Mouse (Mus musculus) lung, embryonic 14.5 days (tissue): ENCODE data around the gene Apoc3. TPM values are rescaled to one million over a fixed set of nuclear protein-coding genes. Genes with fewer than 3 reads are reported as not detected.

Source experiments
- ATAC-seq: fragments of 200-750 bp; cut with Nextera tagmentation; 2 replicates; pipeline ENCODE4 v1.8.0; 2017; ENCODE audit warnings: mild to moderate bottlenecking, moderate TSS enrichment, moderate library complexity; ENCODE audit not compliant: insufficient read depth
- DNase-seq: peaks from one replicate; pipeline ENCODE4 v3.0.0-alpha.2; 2015
- H3K27ac ChIP-seq: fragments of 300-500 bp; sonication (generic); 2 replicates; pipeline ENCODE4 v1.5.1; 2014; ENCODE audit warnings: low read depth, mild to moderate bottlenecking, moderate library complexity
- H3K27me3 ChIP-seq: fragments of 300-500 bp; sonication (generic); 2 replicates; pipeline ENCODE4 v1.6.1; 2014; ENCODE audit warnings: low read length, control low read depth; ENCODE audit not compliant: insufficient read depth
- H3K36me3 ChIP-seq: fragments of 300-500 bp; sonication (generic); 2 replicates; pipeline ENCODE4 v1.6.1; 2014; ENCODE audit warnings: control low read depth; ENCODE audit not compliant: insufficient read depth
- H3K4me1 ChIP-seq: fragments of 300-500 bp; sonication (generic); 2 replicates; pipeline ENCODE4 v1.6.1; 2014; ENCODE audit warnings: antibody characterized with exemption, control low read depth; ENCODE audit not compliant: insufficient read depth
- H3K4me2 ChIP-seq: fragments of 300-500 bp; sonication (generic); 2 replicates; pipeline ENCODE4 v1.6.1; 2014; ENCODE audit warnings: mild to moderate bottlenecking
- H3K4me3 ChIP-seq: fragments of 300-500 bp; sonication (generic); 2 replicates; pipeline ENCODE4 v1.5.1; 2014; ENCODE audit warnings: low read depth, low read length
- H3K9ac ChIP-seq: fragments of 300-500 bp; sonication (generic); 2 replicates; pipeline ENCODE4 v1.6.1; 2014
- H3K9me3 ChIP-seq: fragments of 300-500 bp; sonication (generic); 2 replicates; pipeline ENCODE4 v1.6.1; 2016; ENCODE audit warnings: low read depth, low read length, control low read depth
- CTCF ChIP-seq: IDR thresholded peaks from 2 replicates; pipeline ENCODE4 v1.5.1; 2016; ENCODE audit warnings: antibody characterized with exemption, low read depth
- WGBS: fragments of 180-500 bp; shearing (Covaris S2); extraction: QIAGEN DNeasy Blood & Tissue Kit; methylation state at CpG from one replicate; pipeline ENCODE4 v1.1.7; 2014; 5-methylcytosine and 5-hydroxymethylcytosine counted together
- polyA plus RNA-seq: library from polyadenylated mRNA; unstranded; fragments of >200 nt; fragmentation: Nextera tagmentation; extraction: Ambion mirVana; gene quantifications from 2 replicates; pipeline ENCODE4 v1.2.1, GENCODE M21; 2014

The Apoc3 gene
- polyA plus RNA-seq, 1 experiment from 2014 or later: not detected

- H3K9ac ChIP-seq: no peak overlapping the region
- no peak overlapping the region for H3K4me3 ChIP-seq
- no peaks in the 10 kb centered on the region for H3K36me3 ChIP-seq
- no peak for TF ChIP-seq CTCF
- no peaks in the 10 kb centered on the region for H3K4me1 ChIP-seq
- H3K27me3 ChIP-seq: no peaks in the 10 kb centered on the region
- no peak overlapping the region for H3K27ac ChIP-seq
- no peak overlapping the region for H3K4me2 ChIP-seq
- 44% methylated on average over 8 of the region's 8 CpGs for WGBS
- no peaks in the 10 kb centered on the region for H3K9me3 ChIP-seq
- DNase-seq (no peak), ATAC-seq (no peak)
These were observed 8.1 kb upstream of the Apoc3 start for GRCm38 (mm10) chr9:46243584-46243983.

- Histone ChIP-seq H3K9me3 (no peaks in the 10 kb centered on the region), H3K9ac (no peak overlapping the region), H3K4me1 (no peaks in the 10 kb centered on the region), H3K36me3 (no peaks in the 10 kb centered on the region), H3K4me3 (no peak overlapping the region), H3K4me2 (no peak overlapping the region), H3K27me3 (no peaks in the 10 kb centered on the region), H3K27ac (no peak overlapping the region)
- WGBS: 69% methylated on average over 4 of the region's 4 CpGs
- ATAC-seq (no peak), DNase-seq (no peak)
- TF ChIP-seq CTCF: no peak
These were observed 7.7 kb upstream of the Apoc3 start for GRCm38 (mm10) chr9:46243122-46243521.

- TF ChIP-seq CTCF: no peak
- ATAC-seq (no peak), DNase-seq (no peak)
- Histone ChIP-seq H3K4me1 (no peaks in the 10 kb centered on the region), H3K9me3 (no peaks in the 10 kb centered on the region), H3K4me3 (no peak overlapping the region), H3K27me3 (no peaks in the 10 kb centered on the region), H3K4me2 (no peak overlapping the region), H3K36me3 (no peaks in the 10 kb centered on the region), H3K9ac (no peak overlapping the region), H3K27ac (no peak overlapping the region)
- WGBS: 55% methylated on average over 2 of the region's 2 CpGs
These were observed 6.4 kb upstream of the Apoc3 start for GRCm38 (mm10) chr9:46241818-46242217.

DNA sequence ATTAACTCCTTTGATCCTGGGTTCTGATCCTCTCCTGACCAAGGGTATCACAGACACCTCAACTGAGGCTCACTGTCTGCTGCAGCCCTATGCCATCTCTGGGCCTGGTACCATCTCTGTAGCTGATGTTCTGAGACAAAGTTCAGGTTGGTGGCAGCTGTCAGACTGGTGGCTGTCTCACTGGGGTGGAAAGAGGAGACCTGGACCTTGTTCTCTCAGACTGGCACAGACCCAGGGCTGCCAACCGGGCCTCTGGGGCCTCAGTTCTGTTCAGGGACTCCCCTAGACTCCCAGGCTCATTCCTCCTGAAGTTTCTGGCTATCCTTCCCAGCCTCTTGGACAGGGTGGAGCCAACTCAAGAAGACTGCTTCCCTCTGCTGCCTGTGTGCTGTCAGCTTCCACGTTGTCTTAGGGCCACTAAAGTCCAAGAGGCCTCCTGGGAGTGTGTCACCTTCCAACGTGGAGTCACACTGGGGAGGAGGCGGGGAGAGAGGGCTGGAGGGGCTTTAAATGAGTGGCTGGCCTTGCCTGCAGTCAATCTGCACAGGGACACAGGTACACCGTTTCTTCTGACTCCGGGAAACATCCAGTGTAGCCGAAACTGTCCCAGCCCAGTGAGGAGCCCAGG is 5.2 kb upstream of the Apoc3 start, which contains the start of gene Apoa4:
Gene Apoa4, plus strand, starts transcription at position 171 of the 628 bp plus-strand sequence.
- Histone ChIP-seq H3K4me1 (no peaks in the 10 kb centered on the region), H3K9me3 (no peaks in the 10 kb centered on the region), H3K36me3 (no peaks in the 10 kb centered on the region), H3K4me3 (no peak within 1 kb of the TSS), H3K27ac (no peak within 1 kb of the TSS), H3K9ac (no peak within 1 kb of the TSS), H3K4me2 (no peak within 1 kb of the TSS), H3K27me3 (no peaks in the 10 kb centered on the region)
- ATAC-seq (no peak), DNase-seq (no peak)
- WGBS: 61% methylated on average over 7 of the region's 7 CpGs
- TF ChIP-seq CTCF: no peak

- no peaks in the 10 kb centered on the region for H3K4me1 ChIP-seq
- no peak overlapping the region for H3K4me2 ChIP-seq
- no peaks in the 10 kb centered on the region for H3K36me3 ChIP-seq
- no peaks in the 10 kb centered on the region for H3K9me3 ChIP-seq
- whole genome bisulfite sequencing: 78% methylated on average over 7 of the region's 7 CpGs
- no peak overlapping the region for H3K4me3 ChIP-seq
- no peak for TF ChIP-seq CTCF
- no peaks in the 10 kb centered on the region for H3K27me3 ChIP-seq
- ATAC-seq: no peak
- no peak overlapping the region for H3K27ac ChIP-seq
- no peak overlapping the region for H3K9ac ChIP-seq
- DNase-seq: no peak
These were observed 3.4 kb upstream of the Apoc3 start for GRCm38 (mm10) chr9:46238850-46239249.

DNA sequence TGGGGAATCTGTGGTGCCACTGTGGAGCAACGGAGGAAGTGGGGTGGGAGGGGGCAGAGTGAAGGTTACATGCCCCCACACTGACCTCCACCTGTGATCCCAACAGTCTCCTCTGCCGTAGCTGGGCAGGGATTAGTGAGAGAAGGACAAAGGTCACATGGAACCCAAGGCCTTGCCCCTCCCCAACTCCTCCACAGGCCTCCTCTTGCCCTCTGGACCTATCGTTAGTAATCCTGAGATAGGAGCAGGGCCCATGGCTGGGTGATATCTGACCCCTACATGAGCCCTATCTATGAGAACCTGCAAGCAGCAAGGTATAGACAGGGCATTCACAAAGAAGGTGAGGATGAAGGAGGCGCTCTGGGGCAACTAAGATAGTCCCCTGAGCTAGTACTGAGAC is 213 bp upstream of the Apoc3 start:
- ATAC-seq (no peak), DNase-seq (no peak)
- Histone ChIP-seq H3K27ac (no peak overlapping the region), H3K4me2 (no peak overlapping the region), H3K36me3 (no peaks in the 10 kb centered on the region), H3K9me3 (no peaks in the 10 kb centered on the region), H3K4me3 (no peak overlapping the region), H3K9ac (no peak overlapping the region), H3K27me3 (0 out of 2 replicates have a peak, but pooled peaks cover 3% of the 10 kb centered on the region), H3K4me1 (no peaks in the 10 kb centered on the region)
- no peak for TF ChIP-seq CTCF
- WGBS: 39% methylated on average over 4 of the region's 4 CpGs

- Histone ChIP-seq H3K4me2 (no peak overlapping the region), H3K36me3 (no peaks in the 10 kb centered on the region), H3K4me1 (no peaks in the 10 kb centered on the region), H3K9ac (no peak overlapping the region), H3K4me3 (no peak overlapping the region), H3K9me3 (no peaks in the 10 kb centered on the region), H3K27me3 (0 out of 2 replicates have a peak, but pooled peaks cover 3% of the 10 kb centered on the region), H3K27ac (no peak overlapping the region)
- DNase-seq: no peak
- 80% methylated on average over 6 of the region's 6 CpGs for WGBS
- ATAC-seq: no peak
- TF ChIP-seq CTCF: no peak
These were observed 240 bp downstream of the Apoc3 start for GRCm38 (mm10) chr9:46235196-46235595.
